Mouse (Mus musculus): ENCODE measurements around the gene Akap13.

GRCm38 (mm10) chr7:75440241-75440640 lies 15.1 kb upstream of the Akap13 start:
- TF ChIP-seq CTCF (IDR thresholded peaks at IDR 0.05; ENCODE audit: insufficient read depth, low read length) (no peak), POLR2A (IDR thresholded peaks at IDR 0.05; ENCODE audit: borderline replicate concordance, extremely low read depth, low read depth, low read length) (no peak)
